Mouse (Mus musculus): Measurements from ENCODE around the gene Fbxl5.

DNA sequence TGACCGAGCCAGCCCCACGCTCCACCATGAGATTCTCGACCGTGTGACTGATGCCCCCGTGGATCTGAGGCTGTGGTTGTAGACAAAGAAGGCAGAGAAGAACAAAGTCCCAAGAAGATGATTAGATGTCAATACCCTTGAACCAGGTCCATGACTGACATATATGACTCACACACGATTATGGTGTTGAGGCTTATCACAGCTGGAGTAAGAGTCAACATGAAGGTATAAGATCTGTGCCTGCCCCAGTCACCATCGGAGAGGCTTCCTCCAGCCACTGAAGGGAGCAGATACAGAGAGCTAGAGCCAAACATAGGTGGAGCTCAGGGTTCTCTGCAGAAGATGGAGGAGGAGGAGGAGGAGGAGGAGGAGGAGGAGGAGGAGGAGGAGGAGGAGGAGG is 15.1 kb downstream of the Fbxl5 start:
- TF ChIP-seq CTCF (conservative IDR thresholded peaks at IDR 0.05 in 1 of 2, IDR thresholded peaks at IDR 0.05 in 1 of 2; ENCODE audit: low read depth in 2 of 2, low read length in 2 of 2), result no peak
- TF ChIP-seq BHLHE40 (IDR thresholded peaks at IDR 0.05; ENCODE audit: low read depth, low read length), result no peak
- TF ChIP-seq POLR2A (IDR thresholded peaks at IDR 0.05; ENCODE audit: low read depth, low read length), result no peak

All from CH12.LX (cell line).